Mouse (Mus musculus) bone marrow, adult 2 months (tissue): ENCODE measurements around the gene Traf5. TPM values are rescaled to one million over a fixed set of nuclear protein-coding genes. Genes with fewer than 3 reads are reported as not detected.

Experiments
- H3K27ac ChIP-seq: fragments of 200-500 bp; 2 replicates; pipeline ENCODE4 v1.5.1; 2012; ENCODE audit warnings: low read depth, mild to moderate bottlenecking, control low read depth, inconsistent platforms, low read length; ENCODE audit not compliant: control insufficient read depth, poor library complexity, insufficient read depth
- H3K4me1 ChIP-seq: fragments of 200-500 bp; 2 replicates; pipeline ENCODE4 v1.6.1; 2011; ENCODE audit warnings: low read length; ENCODE audit not compliant: control insufficient read depth, insufficient read depth
- H3K4me3 ChIP-seq: fragments of 200-500 bp; replicated peaks from 2 replicates; pipeline ENCODE3; 2011; ENCODE audit warnings: mild to moderate bottlenecking, low read depth, low read length, control low read depth; ENCODE audit not compliant: control insufficient read depth
- CTCF ChIP-seq: fragments of 200-500 bp; IDR thresholded peaks from 2 replicates; pipeline ENCODE4 v1.5.1; 2011; ENCODE audit warnings: low read length, control low read depth; ENCODE audit not compliant: control insufficient read depth, insufficient read depth
- POLR2A ChIP-seq: fragments of 200-500 bp; IDR thresholded peaks from 2 replicates; pipeline ENCODE4 v1.6.1; 2011; ENCODE audit warnings: low read depth, mild to moderate bottlenecking, control low read depth, low read length, borderline replicate concordance; ENCODE audit not compliant: control insufficient read depth
- WGBS: fragments of 180-500 bp; shearing (Covaris S2); methylation state at CpG from one replicate; pipeline ENCODE4 v1.1.7; 2018; 5-methylcytosine and 5-hydroxymethylcytosine counted together
- polyA plus RNA-seq: library from polyadenylated mRNA; stranded (reverse); fragments of >200 nt; gene quantifications from 2 replicates; pipeline ENCODE4 v1.2.4, GENCODE M21; 2011; ENCODE audit warnings: low replicate concordance; ENCODE audit not compliant: missing spikeins, insufficient read depth, insufficient read length

Gene Traf5
- 12.7 and 35.4 TPM in 2 replicates for polyA plus RNA-seq

GRCm38 (mm10) chr1:192091806-192092772 is at the start of gene Traf5:
Gene Traf5, minus strand, starts transcription at chr1:192092559.
- 1% methylated on average over 63 of the region's 63 CpGs for WGBS
- peak within 1 kb of the TSS; percentile 87 for H3K27ac ChIP-seq
- peak within 1 kb of the TSS; percentile 81 for H3K4me3 ChIP-seq
- TF ChIP-seq POLR2A, result peak; percentile 86; the same call in 1 of the 2 replicates
- no peak; the same call in 1 of the 2 replicates for TF ChIP-seq CTCF
- H3K4me1 ChIP-seq, result peaks cover 3% of the 10 kb centered on the region; the same call in 1 of the 2 replicates

DNA sequence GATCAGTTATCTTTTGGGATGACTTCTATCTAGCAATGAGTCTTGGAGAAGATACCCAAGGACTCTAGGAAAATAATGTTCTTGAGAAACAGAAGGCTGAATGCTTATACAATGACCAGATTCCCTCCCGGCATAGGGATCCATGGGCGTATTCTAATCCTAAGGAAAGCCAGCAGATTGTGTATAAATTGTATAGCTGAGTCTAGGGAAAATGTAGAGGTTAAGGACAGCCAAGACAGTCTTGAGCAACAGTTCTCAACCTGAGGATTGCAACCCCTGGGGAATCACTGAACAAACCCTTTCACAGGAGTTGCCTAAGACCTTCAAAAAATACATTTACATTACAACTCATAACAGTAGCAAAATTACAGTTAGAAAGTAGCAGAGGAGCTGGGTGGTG is 48.0 kb upstream of the Traf5 start:
- H3K27ac ChIP-seq, result no peak overlapping the region
- H3K4me3 ChIP-seq, result no peak overlapping the region
- H3K4me1 ChIP-seq, result no peaks in the 10 kb centered on the region
- WGBS, result 92% methylated on average over 2 of the region's 2 CpGs
- TF ChIP-seq POLR2A, result no peak
- TF ChIP-seq CTCF, result no peak

GRCm38 (mm10) chr1:192137926-192138910 is 45.9 kb upstream of the Traf5 start, which contains the start of gene Rcor3:
Gene Rcor3, minus strand, starts transcription at chr1:192138062.
- peak; percentile 63; the same call in 1 of the 2 replicates for TF ChIP-seq POLR2A
- peak; percentile 32; the same call in 1 of the 2 replicates for TF ChIP-seq CTCF
- H3K4me1 ChIP-seq, result no peaks in the 10 kb centered on the region
- WGBS, result under 1% methylated on average over 79 of the region's 88 CpGs
- peak within 1 kb of the TSS; percentile 93 for H3K4me3 ChIP-seq
- peak within 1 kb of the TSS; percentile 85 for H3K27ac ChIP-seq

DNA sequence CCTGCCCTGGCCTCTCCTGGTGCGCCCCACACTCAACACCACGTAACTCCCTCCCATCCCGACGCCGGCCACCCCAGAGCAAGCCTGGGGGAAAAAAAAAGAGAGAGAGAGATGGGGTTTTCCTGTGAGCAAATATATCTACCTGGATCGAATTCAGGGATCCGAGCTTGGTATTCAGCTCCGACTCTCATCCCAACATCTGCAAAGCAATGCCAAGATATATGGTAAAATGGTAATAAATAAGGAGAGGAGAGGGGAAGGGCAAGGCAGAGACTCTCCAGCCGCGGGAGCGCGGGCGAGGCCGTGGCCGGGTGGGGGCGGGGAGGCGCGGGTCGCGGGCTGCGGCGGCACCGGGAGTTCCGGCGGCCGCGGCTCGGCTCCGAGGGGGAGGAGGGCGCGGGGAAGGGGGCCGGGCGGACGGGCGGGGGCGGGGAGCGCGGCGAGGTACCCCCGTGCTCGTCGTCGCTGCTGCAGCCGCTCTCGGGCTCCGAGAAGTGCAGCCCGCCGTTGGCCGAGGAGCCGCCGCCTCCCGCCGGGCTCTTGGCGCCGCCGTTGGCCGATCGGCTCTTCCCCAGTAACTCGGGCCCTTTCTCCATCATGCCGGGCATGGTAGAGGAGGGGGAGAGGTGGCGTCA is 45.0 kb upstream of the Traf5 start:
- no peaks in the 10 kb centered on the region for H3K4me1 ChIP-seq
- WGBS, result under 1% methylated on average over 39 of the region's 61 CpGs
- peak overlapping the region; percentile 85 for H3K27ac ChIP-seq

DNA sequence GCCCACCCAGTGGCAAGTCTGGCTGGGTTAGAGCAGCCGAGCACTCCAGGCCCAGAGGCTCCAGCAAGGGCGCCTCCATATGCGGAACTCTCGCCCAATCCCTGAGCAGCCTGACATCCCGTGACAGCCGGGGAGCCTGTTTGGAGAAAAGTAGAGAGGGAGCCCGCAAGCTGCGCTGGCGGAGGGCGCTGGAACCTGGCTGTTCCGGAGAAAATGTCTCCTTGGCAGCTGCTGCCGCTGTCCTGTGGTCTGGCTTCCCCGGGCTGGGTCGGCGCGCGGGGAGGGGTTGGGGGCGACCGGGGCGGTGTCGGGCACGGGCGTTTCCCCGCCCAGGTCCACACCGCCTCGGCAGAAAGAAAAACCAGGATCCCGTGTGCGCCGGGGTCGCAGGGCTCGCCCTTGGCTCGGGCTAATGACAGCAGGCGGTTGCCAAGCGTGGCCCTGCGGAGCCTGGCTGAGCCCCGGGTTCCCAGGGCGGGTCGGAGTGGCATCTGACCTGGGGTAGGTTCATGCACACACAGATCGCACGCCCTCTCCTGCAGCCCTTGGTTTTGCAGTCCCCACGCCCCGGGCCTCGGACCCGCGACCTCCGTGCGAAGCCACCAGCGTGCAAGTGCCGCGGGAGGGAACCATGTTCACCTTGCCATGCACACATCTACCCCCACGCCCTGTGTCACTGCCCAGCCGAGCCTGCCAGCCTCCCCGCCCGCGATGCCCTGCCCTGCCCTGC is 44.4 kb upstream of the Traf5 start:
- H3K4me1 ChIP-seq, result no peaks in the 10 kb centered on the region
- 1% methylated on average over 55 of the region's 55 CpGs for WGBS
- H3K27ac ChIP-seq, result peak overlapping the region; percentile 60
- H3K4me3 ChIP-seq, result peak overlapping the region; percentile 93
- TF ChIP-seq POLR2A (peak; percentile 40; the same call in 1 of the 2 replicates), CTCF (no peak)

More for the DNA sequence above, 45.0 kb upstream of the Traf5 start:
- peak overlapping the region; percentile 93 for H3K4me3 ChIP-seq
- TF ChIP-seq POLR2A (no peak), CTCF (no peak)

DNA sequence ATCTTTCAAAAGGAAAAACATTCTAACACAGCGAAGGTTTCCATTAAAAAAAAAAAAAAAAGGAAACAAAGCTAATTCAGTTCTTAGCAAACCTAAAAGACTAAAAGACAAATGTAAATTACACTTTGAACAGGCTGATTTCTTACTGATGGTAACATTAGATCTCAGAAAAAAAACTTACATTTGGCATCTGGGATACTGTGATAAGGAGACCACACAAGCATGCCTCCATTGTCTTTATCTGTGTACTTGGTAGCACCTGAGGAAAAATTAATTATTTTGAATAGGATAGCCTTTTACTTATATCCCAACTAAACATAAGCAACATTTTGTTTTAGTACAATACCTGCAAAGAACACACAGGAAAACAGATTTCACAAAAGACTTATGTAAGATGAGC is 37.8 kb upstream of the Traf5 start:
- TF ChIP-seq POLR2A (no peak), CTCF (no peak)
- Histone ChIP-seq H3K27ac (no peak overlapping the region), H3K4me3 (no peak overlapping the region), H3K4me1 (no peaks in the 10 kb centered on the region; the same call in 1 of the 2 replicates)
- 62% methylated on average over 1 of the region's 1 CpGs for WGBS

GRCm38 (mm10) chr1:192128343-192128742 is 36.0 kb upstream of the Traf5 start:
- no peak overlapping the region for H3K4me3 ChIP-seq
- H3K27ac ChIP-seq, result no peak overlapping the region
- TF ChIP-seq CTCF, result no peak
- TF ChIP-seq POLR2A, result no peak
- no peaks in the 10 kb centered on the region; the same call in 1 of the 2 replicates for H3K4me1 ChIP-seq
- WGBS, result 75% methylated on average over 8 of the region's 8 CpGs
